Mouse (Mus musculus): Measurements from ENCODE around the gene Inf2. TPM values are rescaled to one million over a fixed set of nuclear protein-coding genes. Genes with fewer than 3 reads are reported as not detected.

Gene Inf2
- total and polyA plus RNA-seq, 3 experiments: 13.9 to 131 (median 36.6) TPM

DNA sequence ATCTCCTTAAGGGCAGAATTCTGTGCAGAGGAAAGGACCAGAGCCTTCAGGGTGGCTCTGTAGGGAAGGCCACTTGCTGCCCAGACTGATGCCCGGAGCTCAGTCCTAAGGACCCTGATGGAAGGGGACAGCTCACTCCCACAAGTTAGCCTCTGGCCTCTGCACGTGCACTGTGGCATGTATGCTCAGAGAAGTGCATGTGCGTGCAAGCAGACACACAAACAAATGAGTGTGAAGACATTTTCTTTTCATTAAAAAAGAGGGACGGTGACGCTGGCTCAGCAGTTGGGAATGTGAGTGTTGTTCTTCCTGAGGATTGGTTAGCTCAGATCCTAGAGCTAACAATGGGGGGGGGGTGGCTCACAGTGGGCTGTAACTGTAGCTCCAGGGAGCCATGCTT lies 9.2 kb upstream of the Inf2 start:
- in situ Hi-C loops (cut with MboI; ENCODE audit: low pct_ligation_motif_present, low pct_unique_long_range_greater_than_20kb, low sequenced_read_pairs): no loop called here
- Histone ChIP-seq H3K9ac (ENCODE audit: insufficient read depth, low read depth) (no peak overlapping the region), H3K4me1 (ENCODE audit: control insufficient read depth in 1 of 2, insufficient read depth in 2 of 2) (peaks cover 11 to 58% of the 10 kb centered on the region in 2 experiments), H3K4me2 (ENCODE audit: insufficient read depth, low read depth, poor library complexity, severe bottlenecking) (no peak overlapping the region), H3K27ac (ENCODE audit: insufficient read depth, low read depth) (no peak overlapping the region), H3K27me3 (replicated peaks) (no peaks in the 10 kb centered on the region), H3K4me3 (replicated peaks in 1 of 3; ENCODE audit: low read depth in 2 of 3, low read length in 2 of 3, poor library complexity in 1 of 3) (no peak overlapping the region), H3K79me2 (replicated peaks; ENCODE audit: control insufficient read depth, extremely low read depth, insufficient read depth, poor library complexity, severe bottlenecking) (no peaks in the 10 kb centered on the region), H3K36me3 (replicated peaks in 1 of 2; ENCODE audit: control insufficient read depth in 1 of 2, insufficient read depth in 1 of 2, low read length in 1 of 2) (no peaks in the 10 kb centered on the region), H3K9me3 (replicated peaks; ENCODE audit: low read length) (no peaks in the 10 kb centered on the region)
- TF ChIP-seq POLR2AphosphoS2 (IDR thresholded peaks at IDR 0.05; ENCODE audit: low read depth, low read length) (no peak), CTCF (conservative IDR thresholded peaks at IDR 0.05 in 1 of 2, IDR thresholded peaks at IDR 0.05 in 1 of 2; ENCODE audit: low read depth in 2 of 2, low read length in 2 of 2) (no peak)
- no peak for DNase-seq (ENCODE audit: extremely low read depth)
- dilution Hi-C loops (cut with MboI; ENCODE audit: extremely low pct_ligation_motif_present, extremely low pct_unique_long_range_greater_than_20kb, low sequenced_read_pairs): no loop called here

GRCm38 (mm10) chr12:112579926-112580325 lies 8.7 kb upstream of the Inf2 start:
- H3K4me1 ChIP-seq (ENCODE audit: control insufficient read depth in 1 of 2, insufficient read depth in 2 of 2): peaks cover 13 to 62% of the 10 kb centered on the region in 2 experiments
- in situ Hi-C loops (cut with MboI; ENCODE audit: low pct_ligation_motif_present, low pct_unique_long_range_greater_than_20kb, low sequenced_read_pairs): no loop called here
- H3K36me3 ChIP-seq (replicated peaks in 1 of 2; ENCODE audit: control insufficient read depth in 1 of 2, insufficient read depth in 1 of 2, low read length in 1 of 2): no peaks in the 10 kb centered on the region
- TF ChIP-seq KAT2A (IDR thresholded peaks at IDR 0.05; ENCODE audit: insufficient replicate concordance, low read length): no peak
- no peak for TF ChIP-seq ZKSCAN1 (IDR thresholded peaks at IDR 0.05; ENCODE audit: borderline replicate concordance, low read depth, low read length)
- TF ChIP-seq JUND (conservative IDR thresholded peaks at IDR 0.05; ENCODE audit: low read depth, low read length): no peak; the same call in 1 of the 2 replicates
- no peak for TF ChIP-seq JUN (IDR thresholded peaks at IDR 0.05; ENCODE audit: insufficient read depth, low read depth, low read length)
- no peak for TF ChIP-seq E2F4 (IDR thresholded peaks at IDR 0.05; ENCODE audit: insufficient replicate concordance, low read depth, low read length)
- no peaks in the 10 kb centered on the region for H3K9me3 ChIP-seq (replicated peaks; ENCODE audit: low read length)
- H3K27ac ChIP-seq (ENCODE audit: insufficient read depth, low read depth): no peak overlapping the region
- no peak for DNase-seq (ENCODE audit: extremely low read depth)
- no peaks in the 10 kb centered on the region for H3K79me2 ChIP-seq (replicated peaks; ENCODE audit: control insufficient read depth, extremely low read depth, insufficient read depth, poor library complexity, severe bottlenecking)
- no peaks in the 10 kb centered on the region for H3K27me3 ChIP-seq (replicated peaks)
- H3K9ac ChIP-seq (ENCODE audit: insufficient read depth, low read depth): no peak overlapping the region
- dilution Hi-C loops (cut with MboI; ENCODE audit: extremely low pct_ligation_motif_present, extremely low pct_unique_long_range_greater_than_20kb, low sequenced_read_pairs): no loop called here
- H3K4me3 ChIP-seq (replicated peaks in 1 of 3; ENCODE audit: low read depth in 2 of 3, low read length in 2 of 3, poor library complexity in 1 of 3): no peak overlapping the region
- no peak overlapping the region for H3K4me2 ChIP-seq (ENCODE audit: insufficient read depth, low read depth, poor library complexity, severe bottlenecking)

DNA sequence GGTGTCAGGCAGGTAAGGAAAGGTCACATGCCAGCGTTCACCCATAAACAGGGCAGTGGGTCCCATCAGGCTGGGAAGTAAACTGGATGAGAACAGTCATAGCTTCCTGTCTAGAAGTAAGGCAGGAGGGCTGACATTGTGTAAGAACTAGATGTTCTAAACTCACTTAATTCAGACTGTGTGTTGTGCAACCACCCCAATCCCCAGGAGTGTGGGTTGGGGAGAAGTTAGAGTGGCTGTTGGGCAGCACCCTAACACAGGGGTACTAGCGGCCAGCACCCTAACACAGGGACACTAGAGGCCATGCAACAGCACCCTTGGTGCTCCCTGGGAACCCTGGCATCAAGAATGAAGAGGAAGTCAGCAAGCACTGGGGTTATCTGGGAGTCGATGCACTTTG lies 7.5 kb upstream of the Inf2 start:
- dilution Hi-C loops (cut with MboI; ENCODE audit: extremely low pct_ligation_motif_present, extremely low pct_unique_long_range_greater_than_20kb, low sequenced_read_pairs) (no loop called here), in situ Hi-C loops (cut with MboI; ENCODE audit: low pct_ligation_motif_present, low pct_unique_long_range_greater_than_20kb, low sequenced_read_pairs) (no loop called here)
- Histone ChIP-seq H3K9ac (ENCODE audit: insufficient read depth, low read depth) (no peak overlapping the region), H3K4me3 (replicated peaks in 1 of 3; ENCODE audit: low read depth in 2 of 3, low read length in 2 of 3, poor library complexity in 1 of 3) (no peak overlapping the region), H3K4me2 (ENCODE audit: insufficient read depth, low read depth, poor library complexity, severe bottlenecking) (no peak overlapping the region), H3K9me3 (replicated peaks; ENCODE audit: low read length) (no peaks in the 10 kb centered on the region), H3K79me2 (replicated peaks; ENCODE audit: control insufficient read depth, extremely low read depth, insufficient read depth, poor library complexity, severe bottlenecking) (no peaks in the 10 kb centered on the region), H3K4me1 (ENCODE audit: control insufficient read depth in 1 of 2, insufficient read depth in 2 of 2) (peaks cover 24 to 63% of the 10 kb centered on the region in 2 experiments), H3K36me3 (replicated peaks in 1 of 2; ENCODE audit: control insufficient read depth in 1 of 2, insufficient read depth in 1 of 2, low read length in 1 of 2) (no peaks in the 10 kb centered on the region), H3K27me3 (replicated peaks) (no peaks in the 10 kb centered on the region), H3K27ac (ENCODE audit: insufficient read depth, low read depth) (no peak overlapping the region)
- no peak for TF ChIP-seq SMC3 (IDR thresholded peaks at IDR 0.05; ENCODE audit: low read depth, low read length)
- no peak for TF ChIP-seq TBP (conservative IDR thresholded peaks at IDR 0.05; ENCODE audit: low read depth, low read length)
- no peak for TF ChIP-seq MAX (IDR thresholded peaks at IDR 0.05; ENCODE audit: low read length)
- TF ChIP-seq GABPA (IDR thresholded peaks at IDR 0.05; ENCODE audit: insufficient replicate concordance, low read depth, low read length): no peak
- no peak for TF ChIP-seq HCFC1 (IDR thresholded peaks at IDR 0.05; ENCODE audit: low read depth, low read length)
- TF ChIP-seq CTCF (conservative IDR thresholded peaks at IDR 0.05 in 1 of 2, IDR thresholded peaks at IDR 0.05 in 1 of 2; ENCODE audit: low read depth in 2 of 2, low read length in 2 of 2): no peak
- no peak for TF ChIP-seq MXI1 (IDR thresholded peaks at IDR 0.05; ENCODE audit: low read depth, low read length)
- no peak for TF ChIP-seq IRF4 (IDR thresholded peaks at IDR 0.05; ENCODE audit: low read depth, low read length)
- no peak for TF ChIP-seq MAFK (IDR thresholded peaks at IDR 0.05; ENCODE audit: insufficient replicate concordance, low read length)
- no peak for TF ChIP-seq ZNF384 (IDR thresholded peaks at IDR 0.05; ENCODE audit: low read depth, low read length)
- TF ChIP-seq ETS1 (conservative IDR thresholded peaks at IDR 0.05; ENCODE audit: low read depth, low read length): no peak
- TF ChIP-seq RAD21 (IDR thresholded peaks at IDR 0.05; ENCODE audit: low read depth, low read length): no peak
- no peak for TF ChIP-seq ZMIZ1 (IDR thresholded peaks at IDR 0.05; ENCODE audit: low read depth, low read length)
- no peak for TF ChIP-seq E2F4 (IDR thresholded peaks at IDR 0.05; ENCODE audit: insufficient replicate concordance, low read depth, low read length)
- no peak for TF ChIP-seq NRF1 (IDR thresholded peaks at IDR 0.05; ENCODE audit: low read depth, low read length)
- no peak for TF ChIP-seq JUN (IDR thresholded peaks at IDR 0.05; ENCODE audit: insufficient read depth, low read depth, low read length)
- no peak for TF ChIP-seq TCF12 (IDR thresholded peaks at IDR 0.05; ENCODE audit: low read depth, low read length)
- no peak for TF ChIP-seq JUND (conservative IDR thresholded peaks at IDR 0.05; ENCODE audit: low read depth, low read length)
- no peak for DNase-seq (ENCODE audit: extremely low read depth)

Data from CH12.LX (cell line).